Mouse (Mus musculus) forebrain, embryonic 14.5 days (tissue): ENCODE results near the gene Olfr1120. TPM values are rescaled to one million over a fixed set of nuclear protein-coding genes. Genes with fewer than 3 reads are reported as not detected.

Experiments
- polyA plus RNA-seq: library from polyadenylated mRNA; unstranded; fragments of >200 nt; fragmentation: Nextera tagmentation; extraction: Ambion mirVana; gene quantifications from 2 replicates; pipeline ENCODE4 v1.2.1, GENCODE M21; 2014

The Olfr1120 gene
- polyA plus RNA-seq, 1 experiment from 2014 or later = not detected

Other genes with a start within 250 kb of the Olfr1120 start
- gene Olfr259, start 240.2 kb upstream of the Olfr1120 start, polyA plus RNA-seq = not detected in 2 replicates
- gene Olfr1110, start 214.5 kb upstream of the Olfr1120 start, polyA plus RNA-seq = not detected in 2 replicates
- gene Olfr1111, start 202.2 kb upstream of the Olfr1120 start, polyA plus RNA-seq = not detected in 2 replicates
- not detected in 2 replicates for gene Olfr1112, start 167.0 kb upstream of the Olfr1120 start, polyA plus RNA-seq
- gene Olfr1113, start 145.8 kb upstream of the Olfr1120 start, polyA plus RNA-seq = not detected in 2 replicates
- gene Olfr1115, start 106.8 kb upstream of the Olfr1120 start, polyA plus RNA-seq = not detected in 2 replicates
- not detected in 2 replicates for gene Olfr1116, start 87.3 kb upstream of the Olfr1120 start, polyA plus RNA-seq
- gene Olfr1118, start 47.2 kb upstream of the Olfr1120 start, polyA plus RNA-seq = not detected in 2 replicates
- not detected in 2 replicates for gene Olfr1121, start 15.1 kb downstream of the Olfr1120 start, polyA plus RNA-seq
- not detected in 2 replicates for gene Olfr1122, start 31.0 kb downstream of the Olfr1120 start, polyA plus RNA-seq
- gene Olfr1123, start 61.8 kb downstream of the Olfr1120 start, polyA plus RNA-seq = not detected in 2 replicates
- gene Olfr1124, start 75.5 kb downstream of the Olfr1120 start, polyA plus RNA-seq = 0.09 TPM in 1 of 2 replicates, not detected in the other
- not detected in 2 replicates for gene Olfr1126, start 99.1 kb downstream of the Olfr1120 start, polyA plus RNA-seq
- gene Pramel7, start 142.3 kb downstream of the Olfr1120 start, polyA plus RNA-seq = not detected in 2 replicates
- not detected in 2 replicates for gene Pramel6, start 151.8 kb downstream of the Olfr1120 start, polyA plus RNA-seq
- not detected in 2 replicates for gene Olfr153, start 177.0 kb downstream of the Olfr1120 start, polyA plus RNA-seq
- gene Olfr1128, start 190.7 kb downstream of the Olfr1120 start, polyA plus RNA-seq = not detected in 2 replicates
- gene Olfr1129, start 219.1 kb downstream of the Olfr1120 start, polyA plus RNA-seq = not detected in 2 replicates